Mouse (Mus musculus) intestine, embryonic 16.5 days (tissue): ENCODE results near the gene Cmah. TPM values are rescaled to one million over a fixed set of nuclear protein-coding genes. Genes with fewer than 3 reads are reported as not detected.

Source experiments
- ATAC-seq: fragments of 200-750 bp; cut with Nextera tagmentation; 2 replicates; pipeline ENCODE4 v1.8.0; 2017; ENCODE audit warnings: moderate TSS enrichment, moderate library complexity
- H3K27ac ChIP-seq: fragments of 300-500 bp; sonication (generic); 2 replicates; pipeline ENCODE4 v1.5.1; 2014; ENCODE audit warnings: mild to moderate bottlenecking, low read length
- H3K27me3 ChIP-seq: fragments of 300-500 bp; sonication (generic); replicated peaks from 2 replicates; pipeline ENCODE4 v1.6.1; 2014; ENCODE audit warnings: low read length, control low read depth, mixed read lengths; ENCODE audit not compliant: control insufficient read depth, insufficient read depth
- H3K36me3 ChIP-seq: fragments of 300-500 bp; sonication (generic); 2 replicates; pipeline ENCODE4 v1.6.1; 2014; ENCODE audit warnings: low read length, control low read depth; ENCODE audit not compliant: control insufficient read depth, insufficient read depth
- H3K4me1 ChIP-seq: fragments of 300-500 bp; sonication (generic); 2 replicates; pipeline ENCODE4 v1.6.1; 2014; ENCODE audit warnings: low read length, control low read depth, mixed read lengths; ENCODE audit not compliant: control insufficient read depth, insufficient read depth
- H3K4me2 ChIP-seq: fragments of 300-500 bp; sonication (generic); 2 replicates; pipeline ENCODE4 v1.6.1; 2014; ENCODE audit warnings: low read depth, low read length, control low read depth
- H3K4me3 ChIP-seq: fragments of 300-500 bp; sonication (generic); 2 replicates; pipeline ENCODE4 v1.5.1; 2014; ENCODE audit warnings: mild to moderate bottlenecking, low read length
- H3K9ac ChIP-seq: fragments of 300-500 bp; sonication (generic); 2 replicates; pipeline ENCODE4 v1.6.1; 2014; ENCODE audit warnings: low read depth, low read length
- H3K9me3 ChIP-seq: fragments of 300-500 bp; sonication (generic); 2 replicates; pipeline ENCODE4 v1.6.1; 2016; ENCODE audit warnings: low read length, control low read depth; ENCODE audit not compliant: control insufficient read depth
- WGBS: fragments of 180-500 bp; shearing (Covaris S2); extraction: QIAGEN DNeasy Blood & Tissue Kit; methylation state at CpG from one replicate; pipeline ENCODE4 v1.1.7; 2014; 5-methylcytosine and 5-hydroxymethylcytosine counted together
- polyA plus RNA-seq: library from polyadenylated mRNA; unstranded; fragments of >200 nt; fragmentation: Nextera tagmentation; extraction: Ambion mirVana; gene quantifications from 2 replicates; pipeline ENCODE4 v1.2.1, GENCODE M21; 2015

Cmah gene
- polyA plus RNA-seq, 1 experiment from 2014 or later: 0.27 TPM

DNA sequence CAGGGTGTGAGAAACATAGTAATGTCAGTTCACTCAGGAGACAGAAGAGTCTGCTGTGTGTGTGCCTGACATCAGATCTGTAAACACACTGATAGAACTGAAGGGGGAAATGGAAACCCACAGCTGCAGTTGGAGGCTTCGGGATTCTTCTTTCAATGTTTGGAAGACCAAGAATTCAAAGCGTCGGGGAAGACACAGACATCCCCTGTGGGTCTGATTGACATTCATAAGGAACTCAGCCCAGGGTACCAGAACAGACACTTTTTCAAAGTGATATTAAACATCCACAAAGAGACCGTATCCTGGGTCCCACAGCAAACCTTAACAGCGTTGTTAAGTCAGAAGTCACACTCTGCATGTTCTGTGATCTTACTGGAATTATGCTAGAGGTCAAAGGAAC is 119.8 kb downstream of the Cmah start:
- H3K9ac ChIP-seq: no peak overlapping the region
- H3K4me2 ChIP-seq: no peak overlapping the region
- no peaks in the 10 kb centered on the region for H3K36me3 ChIP-seq
- 28% methylated on average over 5 of the region's 5 CpGs for WGBS
- H3K9me3 ChIP-seq: no peaks in the 10 kb centered on the region
- H3K4me1 ChIP-seq: peaks cover 3% of the 10 kb centered on the region; the same call in 1 of the 2 replicates
- ATAC-seq: no peak
- H3K4me3 ChIP-seq: no peak overlapping the region
- H3K27me3 ChIP-seq: no peaks in the 10 kb centered on the region
- no peak overlapping the region for H3K27ac ChIP-seq

DNA sequence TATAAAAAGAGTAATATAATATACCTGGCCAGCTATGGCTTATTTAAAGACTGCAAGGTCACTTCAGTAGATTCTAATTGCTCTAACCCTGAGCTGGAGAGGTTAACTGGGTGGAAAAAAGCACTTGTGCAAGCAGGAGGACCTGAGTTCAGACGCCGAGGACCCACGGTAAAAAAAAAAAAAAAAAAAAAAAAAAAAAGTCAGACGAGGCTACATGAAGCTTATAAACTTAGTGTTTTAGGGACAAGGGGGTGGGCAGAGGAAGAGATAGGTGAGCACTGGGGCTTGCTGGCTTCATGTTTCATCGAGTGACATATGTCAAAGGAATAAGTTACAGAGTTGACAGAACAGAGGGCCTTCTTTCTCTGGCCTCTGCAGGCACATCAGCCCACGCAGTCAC is 121.4 kb downstream of the Cmah start:
- H3K4me1 ChIP-seq: peaks cover 3% of the 10 kb centered on the region; the same call in 1 of the 2 replicates
- 68% methylated on average over 6 of the region's 6 CpGs for WGBS
- H3K9ac ChIP-seq: no peak overlapping the region
- no peak overlapping the region for H3K4me2 ChIP-seq
- no peaks in the 10 kb centered on the region for H3K36me3 ChIP-seq
- no peaks in the 10 kb centered on the region for H3K9me3 ChIP-seq
- no peak for ATAC-seq
- no peak overlapping the region for H3K4me3 ChIP-seq
- H3K27me3 ChIP-seq: no peaks in the 10 kb centered on the region
- no peak overlapping the region for H3K27ac ChIP-seq

DNA sequence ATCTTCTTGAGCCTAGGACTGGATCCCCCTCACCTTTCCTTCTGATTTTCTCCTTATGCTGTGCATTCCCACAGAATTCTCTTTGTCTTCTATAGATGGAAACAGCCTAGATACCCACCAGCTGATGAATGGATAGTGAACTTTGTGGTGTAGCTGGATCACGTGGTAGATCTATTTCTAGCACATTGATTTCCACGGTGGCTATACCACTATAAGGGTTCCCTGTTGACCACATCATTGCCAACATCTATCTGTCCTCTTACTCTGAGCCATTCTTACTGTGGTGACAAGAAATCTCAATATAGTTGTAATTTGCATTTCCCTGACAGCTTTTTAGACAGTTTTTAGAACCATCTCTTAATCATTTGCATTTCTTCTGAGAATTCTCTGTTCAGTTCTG is 124.3 kb downstream of the Cmah start:
- WGBS: 90% methylated on average over 2 of the region's 2 CpGs
- Histone ChIP-seq H3K36me3 (no peaks in the 10 kb centered on the region), H3K4me2 (no peak overlapping the region), H3K27ac (no peak overlapping the region), H3K4me3 (no peak overlapping the region), H3K4me1 (no peaks in the 10 kb centered on the region; the same call in 1 of the 2 replicates), H3K27me3 (no peaks in the 10 kb centered on the region), H3K9ac (no peak overlapping the region), H3K9me3 (no peaks in the 10 kb centered on the region)
- no peak for ATAC-seq

DNA sequence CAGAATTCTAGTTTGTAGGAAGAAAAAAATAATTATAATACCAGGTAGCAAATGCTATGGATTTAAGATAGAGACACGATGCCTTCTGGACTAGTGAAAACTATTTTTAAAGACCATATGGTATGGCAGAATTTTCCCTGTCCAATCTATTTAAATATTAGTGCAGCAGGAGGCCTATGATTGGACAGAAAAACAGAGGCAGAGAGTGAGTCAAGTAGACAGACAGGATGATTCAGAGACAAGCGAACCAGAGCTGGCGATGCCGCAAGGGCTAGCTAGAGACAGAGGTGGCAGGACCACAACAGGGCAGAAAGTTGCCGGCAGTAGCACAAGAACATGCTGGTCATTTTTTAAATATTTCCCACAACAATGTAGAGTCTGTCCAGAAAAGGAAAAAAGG is 126.5 kb downstream of the Cmah start:
- WGBS: 84% methylated on average over 5 of the region's 5 CpGs
- H3K4me2 ChIP-seq: no peak overlapping the region
- no peak for ATAC-seq
- no peak overlapping the region for H3K4me3 ChIP-seq
- no peaks in the 10 kb centered on the region; the same call in 1 of the 2 replicates for H3K4me1 ChIP-seq
- H3K27ac ChIP-seq: no peak overlapping the region
- no peaks in the 10 kb centered on the region for H3K27me3 ChIP-seq
- no peak overlapping the region for H3K9ac ChIP-seq
- H3K36me3 ChIP-seq: no peaks in the 10 kb centered on the region
- H3K9me3 ChIP-seq: no peaks in the 10 kb centered on the region

DNA sequence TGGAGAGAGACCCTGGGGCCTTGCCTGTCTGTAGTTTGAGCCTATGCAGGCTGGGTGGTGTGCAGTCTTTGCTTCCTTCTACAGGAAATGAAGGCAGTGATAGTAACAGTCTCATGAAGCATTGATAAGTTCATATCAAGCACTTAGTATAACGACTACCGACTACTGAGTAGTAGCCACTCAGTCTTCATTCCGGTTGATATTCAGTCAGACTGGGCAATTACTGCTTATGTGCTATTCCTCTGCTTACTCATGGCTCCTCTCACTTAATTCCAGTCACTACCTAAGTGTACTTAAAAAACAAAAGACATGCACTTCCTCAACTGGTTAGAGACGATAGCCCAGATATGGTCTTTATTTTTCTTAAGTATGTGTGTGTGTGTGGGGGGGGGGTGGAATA is 129.2 kb downstream of the Cmah start:
- no peaks in the 10 kb centered on the region for H3K36me3 ChIP-seq
- H3K9me3 ChIP-seq: no peaks in the 10 kb centered on the region
- H3K9ac ChIP-seq: no peak overlapping the region
- ATAC-seq: no peak
- no peak overlapping the region for H3K4me2 ChIP-seq
- H3K27me3 ChIP-seq: no peaks in the 10 kb centered on the region
- no peaks in the 10 kb centered on the region; the same call in 1 of the 2 replicates for H3K4me1 ChIP-seq
- H3K27ac ChIP-seq: no peak overlapping the region
- H3K4me3 ChIP-seq: no peak overlapping the region
- 85% methylated on average over 4 of the region's 4 CpGs for WGBS

DNA sequence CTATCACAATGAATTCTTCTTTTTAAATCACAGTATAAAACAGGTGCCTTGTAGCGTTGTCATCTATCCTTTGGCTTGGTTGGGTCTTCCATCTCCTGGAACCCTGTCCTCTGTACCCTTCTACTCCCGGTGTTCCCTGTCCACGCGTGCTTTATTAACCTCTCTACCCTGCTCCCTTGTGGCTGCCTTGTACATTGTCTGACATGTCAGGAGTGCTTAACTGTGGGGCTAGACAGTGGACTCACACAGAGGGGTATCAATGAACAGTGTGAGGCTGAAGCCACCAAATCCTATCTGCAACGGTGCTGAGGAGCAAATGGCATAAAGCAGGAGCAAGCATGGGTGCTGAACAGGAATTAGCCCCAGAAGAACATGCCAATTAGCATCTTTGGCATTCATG is 133.3 kb downstream of the Cmah start:
- H3K27ac ChIP-seq: no peak overlapping the region
- H3K9me3 ChIP-seq: no peaks in the 10 kb centered on the region
- H3K36me3 ChIP-seq: no peaks in the 10 kb centered on the region
- no peak overlapping the region for H3K9ac ChIP-seq
- no peak overlapping the region for H3K4me2 ChIP-seq
- no peak for ATAC-seq
- no peak overlapping the region for H3K4me3 ChIP-seq
- WGBS: 86% methylated on average over 5 of the region's 5 CpGs
- H3K27me3 ChIP-seq: no peaks in the 10 kb centered on the region
- no peaks in the 10 kb centered on the region for H3K4me1 ChIP-seq

DNA sequence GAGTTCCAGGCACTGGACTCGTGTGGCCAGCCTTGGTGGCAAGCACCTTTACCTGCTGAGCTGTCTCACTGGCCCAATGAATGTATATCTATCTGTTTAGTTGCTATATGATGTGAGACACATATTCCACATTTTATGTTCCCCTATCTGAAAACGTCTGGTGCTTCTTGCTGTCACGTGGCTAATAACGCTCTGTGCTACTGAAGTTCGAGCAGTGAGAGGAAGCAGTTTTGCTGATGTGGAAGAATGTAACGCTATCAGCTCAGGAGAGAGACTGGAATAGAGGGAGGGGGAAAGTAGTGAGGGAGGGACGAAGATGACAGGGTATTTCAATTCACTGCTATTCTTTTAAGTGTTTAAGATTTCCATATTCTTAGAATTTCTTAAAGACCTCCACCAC is 136.6 kb downstream of the Cmah start:
- Histone ChIP-seq H3K9me3 (no peaks in the 10 kb centered on the region), H3K4me1 (no peaks in the 10 kb centered on the region), H3K27me3 (no peaks in the 10 kb centered on the region), H3K4me3 (no peak overlapping the region), H3K4me2 (no peak overlapping the region), H3K36me3 (no peaks in the 10 kb centered on the region), H3K27ac (no peak overlapping the region), H3K9ac (no peak overlapping the region)
- WGBS: 72% methylated on average over 7 of the region's 7 CpGs
- ATAC-seq: no peak

DNA sequence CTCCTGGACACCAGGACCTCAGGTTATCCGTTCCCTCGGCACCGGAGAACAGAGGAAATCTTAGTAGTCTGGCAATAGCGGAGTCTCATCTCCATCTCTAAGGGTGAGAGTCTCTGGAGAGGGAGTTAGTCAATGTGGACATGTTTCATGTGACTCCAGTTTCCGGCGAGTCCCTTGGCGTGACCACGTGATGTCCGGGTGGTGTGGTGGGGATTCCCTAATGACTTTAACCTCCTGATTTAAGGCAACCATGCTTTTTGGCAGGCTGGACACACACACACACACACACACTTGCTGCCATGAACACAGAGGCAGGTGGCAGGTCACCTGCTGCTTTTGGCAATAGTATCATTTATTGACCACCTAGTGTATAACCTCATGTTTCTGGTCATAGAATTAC is 138.8 kb downstream of the Cmah start:
- no peak for ATAC-seq
- no peak overlapping the region for H3K9ac ChIP-seq
- no peak overlapping the region for H3K4me2 ChIP-seq
- no peak overlapping the region for H3K27ac ChIP-seq
- H3K4me1 ChIP-seq: no peaks in the 10 kb centered on the region
- WGBS: 94% methylated on average over 9 of the region's 9 CpGs
- H3K4me3 ChIP-seq: no peak overlapping the region
- H3K27me3 ChIP-seq: no peaks in the 10 kb centered on the region
- H3K36me3 ChIP-seq: no peaks in the 10 kb centered on the region
- H3K9me3 ChIP-seq: no peaks in the 10 kb centered on the region

DNA sequence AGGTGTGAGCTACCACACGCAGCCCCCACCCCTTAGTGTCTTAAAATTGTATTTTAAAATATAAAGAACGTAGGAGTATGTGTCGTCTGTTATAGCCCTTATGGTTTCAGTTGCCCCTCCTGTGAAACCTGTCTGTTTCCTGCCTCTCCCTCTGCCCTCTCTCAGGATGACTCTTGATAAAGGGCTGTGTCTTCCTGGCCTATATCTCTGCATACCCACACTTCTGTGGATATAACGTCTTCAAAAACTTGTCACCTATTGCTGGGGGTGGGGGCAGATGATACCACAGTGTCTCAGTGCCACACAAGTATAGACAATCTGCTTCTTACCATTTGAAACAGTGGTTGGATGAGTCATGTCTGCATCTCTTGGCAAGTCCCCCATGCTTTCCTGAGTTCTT is 140.6 kb downstream of the Cmah start:
- WGBS: 73% methylated on average over 4 of the region's 4 CpGs
- no peak overlapping the region for H3K4me3 ChIP-seq

DNA sequence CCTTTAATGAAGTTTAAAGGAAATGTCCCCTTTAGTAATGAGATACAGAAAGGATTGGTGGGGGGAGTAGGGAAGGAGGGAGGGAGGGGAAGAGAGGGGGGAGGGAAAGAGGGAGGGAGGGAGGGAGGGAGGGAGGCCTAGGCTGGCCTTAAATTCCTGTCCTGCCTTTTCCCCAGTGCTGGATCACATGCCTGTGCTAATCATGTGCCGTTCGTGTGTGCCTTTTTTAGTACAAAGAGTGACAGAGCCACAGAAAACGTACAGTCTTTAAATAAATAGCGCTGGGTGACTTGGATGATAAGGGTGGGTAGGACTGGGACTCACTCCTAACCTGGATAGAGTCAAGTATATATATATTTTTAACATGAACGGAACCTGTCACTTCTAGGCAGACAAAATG is 150.4 kb downstream of the Cmah start:
- Histone ChIP-seq H3K4me2 (no peak overlapping the region), H3K27me3 (no peaks in the 10 kb centered on the region), H3K9ac (no peak overlapping the region), H3K4me3 (no peak overlapping the region), H3K36me3 (no peaks in the 10 kb centered on the region), H3K4me1 (no peaks in the 10 kb centered on the region), H3K27ac (no peak overlapping the region), H3K9me3 (no peaks in the 10 kb centered on the region)
- WGBS: 64% methylated on average over 5 of the region's 5 CpGs
- no peak for ATAC-seq

More for the DNA sequence above, 140.6 kb downstream of the Cmah start:
- no peak overlapping the region for H3K4me2 ChIP-seq
- no peak for ATAC-seq
- H3K27me3 ChIP-seq: no peaks in the 10 kb centered on the region
- H3K9ac ChIP-seq: no peak overlapping the region
- H3K36me3 ChIP-seq: no peaks in the 10 kb centered on the region
- no peaks in the 10 kb centered on the region for H3K9me3 ChIP-seq
- H3K4me1 ChIP-seq: no peaks in the 10 kb centered on the region
- H3K27ac ChIP-seq: no peak overlapping the region
